Mouse (Mus musculus): Measurements from ENCODE around the gene Zfp398.

DNA sequence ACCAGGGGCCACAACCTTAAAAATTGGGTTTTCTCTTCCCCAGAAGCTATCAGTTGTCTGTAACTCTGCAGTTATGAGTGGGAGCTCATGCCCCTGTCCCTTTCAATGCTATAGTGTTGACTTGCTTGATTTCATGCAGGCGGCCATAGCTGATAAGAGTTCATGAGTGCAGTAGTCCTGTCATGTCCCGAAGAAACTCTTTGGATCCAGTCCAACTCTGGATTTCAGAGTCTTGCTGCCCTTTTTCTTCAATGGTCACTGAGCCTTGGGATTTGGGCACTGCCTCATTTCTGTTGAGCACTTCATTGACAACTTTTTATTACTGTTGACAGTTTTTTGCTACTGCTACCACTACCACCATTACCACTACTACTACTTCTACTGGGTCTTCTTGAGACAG is 2.2 kb downstream of the Zfp398 start:
- TF ChIP-seq EP300 (IDR thresholded peaks at IDR 0.05; ENCODE audit: low read depth) (no peak), CTCF (IDR thresholded peaks at IDR 0.05; ENCODE audit: low read depth) (no peak)
